In the genomic region with DNA sequence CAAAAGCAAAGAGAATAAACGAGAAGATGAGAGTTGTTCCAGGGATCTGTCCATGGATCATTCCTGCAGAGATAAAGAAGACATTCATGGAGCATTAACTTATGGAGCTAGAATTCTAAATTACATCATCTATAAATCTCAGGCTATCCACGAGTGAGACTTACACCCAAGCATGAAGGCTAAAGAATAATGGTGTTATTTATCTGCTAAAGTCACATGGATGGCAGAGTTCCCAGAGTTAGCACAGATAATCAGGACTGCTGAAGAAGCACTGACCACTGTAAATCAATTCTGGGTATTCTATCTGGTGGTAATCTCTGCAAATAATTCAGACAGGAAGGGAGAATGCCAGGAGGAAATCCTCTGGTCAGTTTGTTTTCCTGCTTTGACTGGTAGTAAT, we compare ENCODE assay signal across 19 mouse cellular contexts. TPM values are rescaled to one million over a fixed set of nuclear protein-coding genes. Genes with fewer than 3 reads are reported as not detected.
"Had no signal": no experiment of that assay in that cellular context is flagged by ENCODE, and none has a peak within 500 bp of the region (broad histone marks: within the 10 kb centered on the region; RNA-seq: fewer than 3 reads in every experiment).

No protein-coding gene starts in this region.

- H3K9ac ChIP-seq: limb, embryonic 12.5 days; liver, embryonic 15.5 days; midbrain, embryonic 12.5 days; neural tube, embryonic 12.5 days had no signal

- H3K9me3 ChIP-seq: liver, embryonic 15.5 days; midbrain, embryonic 12.5 days; neural tube, embryonic 12.5 days had no signal

- H3K36me3 ChIP-seq: limb, embryonic 12.5 days; liver, embryonic 15.5 days; midbrain, embryonic 12.5 days; neural tube, embryonic 12.5 days had no signal

- H3K4me1 ChIP-seq: limb, embryonic 12.5 days; liver, embryonic 15.5 days; megakaryocyte, embryonic 14.5 days; midbrain, embryonic 12.5 days; neural tube, embryonic 12.5 days had no signal

- DNase-seq: kidney, adult 11 months; kidney, postnatal 36 days; layer of hippocampus, adult 9-11 months; layer of hippocampus, postnatal 36 days; liver; lung, adult 2 months; lung, postnatal 10 days; right cerebral cortex, postnatal 14 days; thymus, postnatal 4 days had no signal

- H3K4me2 ChIP-seq: limb, embryonic 12.5 days; liver, embryonic 15.5 days; midbrain, embryonic 12.5 days; neural tube, embryonic 12.5 days had no signal

- H3K27ac ChIP-seq: limb, embryonic 12.5 days; liver, embryonic 15.5 days; macrophage; midbrain, embryonic 12.5 days; neural tube, embryonic 12.5 days had no signal

- H3K27me3 ChIP-seq: limb, embryonic 12.5 days; liver, embryonic 15.5 days; megakaryocyte, embryonic 14.5 days; midbrain, embryonic 12.5 days; neural tube, embryonic 12.5 days had no signal

- H3K4me3 ChIP-seq: limb, embryonic 12.5 days; liver, embryonic 15.5 days; megakaryocyte, embryonic 14.5 days; midbrain, embryonic 12.5 days; myocyte; neural tube, embryonic 12.5 days had no signal

RNA-seq across cellular contexts. Expression of a gene that starts 18.3 kb away (rescaled TPM):
- polyA plus RNA-seq: intestine, embryonic 14.5 days; kidney, embryonic 14.5 days; limb, embryonic 12.5 days; midbrain, embryonic 12.5 days; myocyte had no signal

RNA-seq across cellular contexts. Expression of a gene that starts 48.4 kb away (rescaled TPM):
- polyA plus RNA-seq: intestine, embryonic 14.5 days; kidney, embryonic 14.5 days; limb, embryonic 12.5 days; liver, embryonic 15.5 days; macrophage; midbrain, embryonic 12.5 days; myocyte; neural tube, embryonic 12.5 days; stomach, embryonic 16.5 days had no signal
